Mouse (Mus musculus) stomach, embryonic 16.5 days (tissue): ENCODE data around the gene Rftn1. TPM values are rescaled to one million over a fixed set of nuclear protein-coding genes. Genes with fewer than 3 reads are reported as not detected.

ENCODE experiments used
- ATAC-seq: fragments of 200-750 bp; cut with Nextera tagmentation; 2 replicates; pipeline ENCODE4 v1.8.0; 2017; ENCODE audit warnings: moderate number of reproducible peaks, moderate TSS enrichment; ENCODE audit not compliant: insufficient read depth, low FRiP score
- H3K27ac ChIP-seq: fragments of 300-500 bp; sonication (generic); 2 replicates; pipeline ENCODE4 v1.5.1; 2014; ENCODE audit warnings: low read length
- H3K27me3 ChIP-seq: fragments of 300-500 bp; sonication (generic); 2 replicates; pipeline ENCODE4 v1.6.1; 2014; ENCODE audit warnings: low read length, control low read depth, mixed read lengths; ENCODE audit not compliant: control insufficient read depth, insufficient read depth
- H3K36me3 ChIP-seq: fragments of 300-500 bp; sonication (generic); 2 replicates; pipeline ENCODE4 v1.6.1; 2014; ENCODE audit warnings: low read length; ENCODE audit not compliant: control insufficient read depth, insufficient read depth
- H3K4me1 ChIP-seq: fragments of 300-500 bp; sonication (generic); 2 replicates; pipeline ENCODE4 v1.6.1; 2014; ENCODE audit warnings: low read length, control low read depth, mixed read lengths; ENCODE audit not compliant: control insufficient read depth, insufficient read depth
- H3K4me2 ChIP-seq: fragments of 300-500 bp; sonication (generic); 2 replicates; pipeline ENCODE4 v1.6.1; 2014; ENCODE audit warnings: low read depth, low read length, mixed read lengths
- H3K4me3 ChIP-seq: fragments of 300-500 bp; sonication (generic); replicated peaks from 2 replicates; pipeline ENCODE4 v1.5.1; 2014; ENCODE audit warnings: mild to moderate bottlenecking, low read length
- H3K9ac ChIP-seq: fragments of 300-500 bp; sonication (generic); 2 replicates; pipeline ENCODE4 v1.6.1; 2014; ENCODE audit warnings: low read length
- H3K9me3 ChIP-seq: fragments of 300-500 bp; sonication (generic); replicated peaks from 2 replicates; pipeline ENCODE4 v1.6.1; 2016; ENCODE audit warnings: low read length, control low read depth; ENCODE audit not compliant: control insufficient read depth
- WGBS: fragments of 180-500 bp; shearing (Covaris S2); extraction: QIAGEN DNeasy Blood & Tissue Kit; methylation state at CpG from one replicate; pipeline ENCODE4 v1.1.7; 2014; 5-methylcytosine and 5-hydroxymethylcytosine counted together
- polyA plus RNA-seq: library from polyadenylated mRNA; unstranded; fragments of >200 nt; fragmentation: Nextera tagmentation; extraction: Ambion mirVana; gene quantifications from 2 replicates; pipeline ENCODE4 v1.2.1, GENCODE M21; 2015

The Rftn1 gene
- polyA plus RNA-seq, 1 experiment from 2014 or later, result 12.9 TPM

GRCm38 (mm10) chr17:50149690-50150210 lies 40.7 kb downstream of the Rftn1 start:
- no peak overlapping the region for H3K4me2 ChIP-seq
- H3K9ac ChIP-seq, result no peak overlapping the region
- H3K27me3 ChIP-seq, result no peaks in the 10 kb centered on the region
- H3K36me3 ChIP-seq, result no peaks in the 10 kb centered on the region
- no peak overlapping the region for H3K4me3 ChIP-seq
- H3K9me3 ChIP-seq, result no peaks in the 10 kb centered on the region
- H3K4me1 ChIP-seq, result 0 out of 2 replicates have a peak, but pooled peaks cover 2% of the 10 kb centered on the region
- 70% methylated on average over 14 of the region's 14 CpGs for WGBS
- ATAC-seq, result no peak
- H3K27ac ChIP-seq, result no peak overlapping the region

- no peak overlapping the region for H3K27ac ChIP-seq
- H3K36me3 ChIP-seq, result no peaks in the 10 kb centered on the region
- no peaks in the 10 kb centered on the region for H3K9me3 ChIP-seq
- no peak overlapping the region for H3K4me3 ChIP-seq
- H3K4me2 ChIP-seq, result no peak overlapping the region
- H3K27me3 ChIP-seq, result no peaks in the 10 kb centered on the region
- H3K9ac ChIP-seq, result no peak overlapping the region
- 0 out of 2 replicates have a peak, but pooled peaks cover 2% of the 10 kb centered on the region for H3K4me1 ChIP-seq
- ATAC-seq, result no peak
- 86% methylated on average over 12 of the region's 12 CpGs for WGBS
These were observed 42.5 kb downstream of the Rftn1 start for GRCm38 (mm10) chr17:50147831-50148587.

- Histone ChIP-seq H3K4me2 (no peak overlapping the region), H3K4me1 (no peaks in the 10 kb centered on the region), H3K27ac (no peak overlapping the region), H3K36me3 (no peaks in the 10 kb centered on the region), H3K4me3 (no peak overlapping the region), H3K27me3 (no peaks in the 10 kb centered on the region), H3K9ac (no peak overlapping the region), H3K9me3 (no peaks in the 10 kb centered on the region)
- 81% methylated on average over 10 of the region's 10 CpGs for WGBS
- no peak for ATAC-seq
These were observed 47.1 kb downstream of the Rftn1 start for GRCm38 (mm10) chr17:50143354-50143753.

- Histone ChIP-seq H3K27me3 (no peaks in the 10 kb centered on the region), H3K4me1 (no peaks in the 10 kb centered on the region), H3K9ac (no peak overlapping the region), H3K9me3 (no peaks in the 10 kb centered on the region), H3K4me2 (no peak overlapping the region), H3K36me3 (no peaks in the 10 kb centered on the region), H3K27ac (no peak overlapping the region), H3K4me3 (no peak overlapping the region)
- WGBS, result 69% methylated on average over 8 of the region's 8 CpGs
- ATAC-seq, result no peak
These were observed 47.9 kb downstream of the Rftn1 start for GRCm38 (mm10) chr17:50142553-50142952.

GRCm38 (mm10) chr17:50142151-50142550 lies 48.3 kb downstream of the Rftn1 start:
- H3K9me3 ChIP-seq, result no peaks in the 10 kb centered on the region
- no peak for ATAC-seq
- H3K4me2 ChIP-seq, result no peak overlapping the region
- no peak overlapping the region for H3K27ac ChIP-seq
- H3K4me1 ChIP-seq, result no peaks in the 10 kb centered on the region
- H3K9ac ChIP-seq, result no peak overlapping the region
- H3K4me3 ChIP-seq, result no peak overlapping the region
- H3K27me3 ChIP-seq, result no peaks in the 10 kb centered on the region
- H3K36me3 ChIP-seq, result no peaks in the 10 kb centered on the region
- 87% methylated on average over 7 of the region's 7 CpGs for WGBS

GRCm38 (mm10) chr17:50136060-50136459 lies 54.4 kb downstream of the Rftn1 start:
- Histone ChIP-seq H3K9ac (no peak overlapping the region), H3K9me3 (no peaks in the 10 kb centered on the region), H3K27ac (no peak overlapping the region), H3K36me3 (no peaks in the 10 kb centered on the region), H3K4me3 (no peak overlapping the region), H3K4me1 (no peaks in the 10 kb centered on the region), H3K4me2 (no peak overlapping the region), H3K27me3 (no peaks in the 10 kb centered on the region)
- no peak for ATAC-seq
- 67% methylated on average over 9 of the region's 9 CpGs for WGBS

- WGBS, result 75% methylated on average over 10 of the region's 10 CpGs
These were observed 55.0 kb downstream of the Rftn1 start for GRCm38 (mm10) chr17:50135466-50135865.

GRCm38 (mm10) chr17:50131698-50132097 lies 58.8 kb downstream of the Rftn1 start:
- Histone ChIP-seq H3K9me3 (no peaks in the 10 kb centered on the region), H3K4me3 (no peak overlapping the region), H3K36me3 (no peaks in the 10 kb centered on the region), H3K27me3 (no peaks in the 10 kb centered on the region), H3K9ac (no peak overlapping the region), H3K4me1 (peaks cover 3% of the 10 kb centered on the region; the same call in 1 of the 2 replicates), H3K27ac (no peak overlapping the region), H3K4me2 (no peak overlapping the region)
- 57% methylated on average over 4 of the region's 4 CpGs for WGBS
- ATAC-seq, result no peak

More at GRCm38 (mm10) chr17:50135466-50135865, 55.0 kb downstream of the Rftn1 start:
- no peaks in the 10 kb centered on the region for H3K4me1 ChIP-seq
- no peaks in the 10 kb centered on the region for H3K36me3 ChIP-seq
- H3K9me3 ChIP-seq, result no peaks in the 10 kb centered on the region
- ATAC-seq, result no peak
- no peak overlapping the region for H3K4me2 ChIP-seq
- H3K4me3 ChIP-seq, result no peak overlapping the region
- H3K9ac ChIP-seq, result no peak overlapping the region
- H3K27me3 ChIP-seq, result no peaks in the 10 kb centered on the region
- no peak overlapping the region for H3K27ac ChIP-seq

GRCm38 (mm10) chr17:50130421-50130820 lies 60.1 kb downstream of the Rftn1 start:
- Histone ChIP-seq H3K27ac (no peak overlapping the region), H3K4me1 (peaks cover 3% of the 10 kb centered on the region; the same call in 1 of the 2 replicates), H3K9ac (no peak overlapping the region), H3K9me3 (no peaks in the 10 kb centered on the region), H3K4me3 (no peak overlapping the region), H3K36me3 (no peaks in the 10 kb centered on the region), H3K4me2 (no peak overlapping the region), H3K27me3 (no peaks in the 10 kb centered on the region)
- ATAC-seq, result no peak
- 87% methylated on average over 4 of the region's 4 CpGs for WGBS
